Mouse (Mus musculus): ENCODE measurements around the gene Tmem175.

DNA sequence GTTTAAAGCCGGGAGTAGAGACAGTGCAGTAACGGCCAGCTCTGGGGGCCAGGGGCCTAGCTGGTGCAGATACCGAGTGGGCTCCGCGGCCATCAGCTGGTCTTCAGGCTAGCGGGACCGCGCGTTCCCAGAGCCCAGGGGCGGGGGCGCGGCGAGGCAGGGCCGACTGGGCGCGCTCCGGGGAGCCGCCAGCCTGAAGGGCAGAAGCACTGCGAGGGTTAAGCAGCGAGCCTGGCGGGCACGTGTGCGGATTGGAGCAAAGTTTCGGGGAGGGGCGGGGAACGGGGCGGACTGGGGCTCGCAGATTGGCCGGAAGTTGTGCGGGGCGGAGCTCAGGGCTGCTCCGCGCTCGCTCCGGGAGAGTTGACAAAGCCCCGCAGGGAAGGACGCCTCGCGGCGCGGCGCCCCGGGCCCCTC is 64.3 kb downstream of the Tmem175 start:
- no peak for TF ChIP-seq CTCF (IDR thresholded peaks at IDR 0.05; ENCODE audit: insufficient read depth, low read depth, low read length)
- TF ChIP-seq POLR2A (IDR thresholded peaks at IDR 0.05; ENCODE audit: insufficient read depth, low read depth, low read length): no peak
